Mouse (Mus musculus) kidney, adult 2 months (tissue): ENCODE measurements at regions not wholly inside any gene's neighbourhood (a gene's known extent, or its start where the extent isn't known, plus 50 kb on each side); places are given as distances from the start of the nearest gene placed in this dataset.

ENCODE experiments used
- CTCF ChIP-seq: fragments of 200-500 bp; conservative IDR thresholded peaks from 2 replicates; pipeline ENCODE4 v1.5.1; 2011; ENCODE audit warnings: low read depth, mild to moderate bottlenecking, control low read depth, low read length, moderate library complexity, mixed read lengths; ENCODE audit not compliant: insufficient read depth, insufficient read length
- POLR2A ChIP-seq: fragments of 200-500 bp; IDR thresholded peaks from one replicate; pipeline ENCODE4 v1.6.1; 2011; ENCODE audit warnings: low read depth, low read length, control low read depth

DNA sequence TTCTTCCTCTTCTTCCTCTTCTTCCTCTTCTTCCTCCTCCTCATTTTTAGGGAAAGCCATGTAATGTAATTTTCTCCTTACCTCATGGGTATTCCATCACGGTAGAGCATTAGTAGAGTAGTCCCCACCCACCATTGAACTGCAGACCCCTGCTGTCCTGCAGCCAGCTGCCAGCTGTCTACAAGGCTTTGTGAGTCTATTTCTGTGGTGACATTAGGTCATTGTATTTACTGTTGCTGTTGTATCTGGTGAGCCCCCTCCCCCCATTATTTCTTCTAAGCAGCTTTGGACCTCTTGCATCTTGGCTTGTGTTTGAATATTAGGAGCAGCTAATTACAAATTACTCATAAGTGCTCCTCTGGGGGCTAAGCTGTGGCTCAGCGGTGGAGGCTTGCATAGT is 66.0 kb upstream of the Zfhx3 start:
- no peak for TF ChIP-seq CTCF
- no peak for TF ChIP-seq POLR2A
